Mouse (Mus musculus) midbrain, embryonic 15.5 days (tissue): ENCODE measurements around the gene Mis18a. TPM values are rescaled to one million over a fixed set of nuclear protein-coding genes. Genes with fewer than 3 reads are reported as not detected.

Experiments used
- ATAC-seq: fragments of 200-750 bp; cut with Nextera tagmentation; replicated peaks from 2 replicates; pipeline ENCODE4 v1.8.0; 2017; ENCODE audit warnings: moderate TSS enrichment
- H3K27ac ChIP-seq: fragments of 300-500 bp; sonication (generic); 2 replicates; pipeline ENCODE4 v1.5.1; 2015; ENCODE audit warnings: mild to moderate bottlenecking, inconsistent platforms
- H3K27me3 ChIP-seq: fragments of 300-500 bp; sonication (generic); replicated peaks from 2 replicates; pipeline ENCODE4 v1.6.1; 2015; ENCODE audit warnings: inconsistent platforms
- H3K36me3 ChIP-seq: fragments of 300-500 bp; sonication (generic); replicated peaks from 2 replicates; pipeline ENCODE4 v1.6.1; 2015; ENCODE audit warnings: inconsistent platforms
- H3K4me1 ChIP-seq: fragments of 300-500 bp; sonication (generic); 2 replicates; pipeline ENCODE4 v1.6.1; 2015; ENCODE audit warnings: inconsistent platforms
- H3K4me2 ChIP-seq: fragments of 300-500 bp; sonication (generic); 2 replicates; pipeline ENCODE4 v1.6.1; 2015; ENCODE audit warnings: inconsistent platforms, mild to moderate bottlenecking, moderate library complexity
- H3K4me3 ChIP-seq: fragments of 300-500 bp; sonication (generic); 2 replicates; pipeline ENCODE4 v1.5.1; 2015; ENCODE audit warnings: mild to moderate bottlenecking, inconsistent platforms
- H3K9ac ChIP-seq: fragments of 300-500 bp; sonication (generic); 2 replicates; pipeline ENCODE4 v1.6.1; 2015; ENCODE audit warnings: mild to moderate bottlenecking, inconsistent platforms
- H3K9me3 ChIP-seq: fragments of 300-500 bp; sonication (generic); 2 replicates; pipeline ENCODE4 v1.6.1; 2016; ENCODE audit warnings: inconsistent platforms
- WGBS: fragments of 180-500 bp; shearing (Covaris S2); methylation state at CpG from one replicate; pipeline ENCODE4 v1.1.7; 2015; ENCODE audit warnings: mixed read lengths; 5-methylcytosine and 5-hydroxymethylcytosine counted together
- polyA plus RNA-seq: library from polyadenylated mRNA; unstranded; fragments of >200 nt; fragmentation: Nextera tagmentation; extraction: Ambion mirVana; gene quantifications from 2 replicates; pipeline ENCODE4 v1.2.1, GENCODE M21; 2015

The Mis18a gene
- polyA plus RNA-seq, 1 experiment from 2014 or later = 28.7 TPM

- Histone ChIP-seq H3K4me2 (no peak within 1 kb of the TSS), H3K27me3 (no peaks in the 10 kb centered on the region), H3K4me1 (peaks cover 8% of the 10 kb centered on the region; the same call in 1 of the 2 replicates), H3K9ac (no peak within 1 kb of the TSS), H3K9me3 (no peaks in the 10 kb centered on the region), H3K4me3 (no peak within 1 kb of the TSS), H3K36me3 (no peaks in the 10 kb centered on the region), H3K27ac (no peak within 1 kb of the TSS)
- no peak for ATAC-seq
- 85% methylated on average over 26 of the region's 26 CpGs for WGBS
These were observed 11.1 kb upstream of the Mis18a start, which contains the start of gene Mrap for GRCm38 (mm10) chr16:90738092-90738956. Gene Mrap (plus strand): TSS chr16:90738207.

GRCm38 (mm10) chr16:90736672-90737270 is 9.6 kb upstream of the Mis18a start:
- no peaks in the 10 kb centered on the region; the same call in 1 of the 2 replicates for H3K9me3 ChIP-seq
- H3K4me3 ChIP-seq = no peak overlapping the region
- H3K4me2 ChIP-seq = no peak overlapping the region
- no peaks in the 10 kb centered on the region for H3K27me3 ChIP-seq
- H3K9ac ChIP-seq = no peak overlapping the region
- H3K36me3 ChIP-seq = no peaks in the 10 kb centered on the region
- 74% methylated on average over 10 of the region's 10 CpGs for WGBS
- no peak for ATAC-seq
- peaks cover 2% of the 10 kb centered on the region; the same call in 1 of the 2 replicates for H3K4me1 ChIP-seq
- H3K27ac ChIP-seq = no peak overlapping the region

GRCm38 (mm10) chr16:90735611-90736010 is 8.4 kb upstream of the Mis18a start:
- no peaks in the 10 kb centered on the region for H3K4me1 ChIP-seq
- ATAC-seq = no peak
- no peaks in the 10 kb centered on the region; the same call in 1 of the 2 replicates for H3K9me3 ChIP-seq
- no peak overlapping the region for H3K4me3 ChIP-seq
- H3K27me3 ChIP-seq = no peaks in the 10 kb centered on the region
- no peaks in the 10 kb centered on the region for H3K36me3 ChIP-seq
- H3K9ac ChIP-seq = no peak overlapping the region
- H3K4me2 ChIP-seq = no peak overlapping the region
- 81% methylated on average over 4 of the region's 4 CpGs for WGBS
- H3K27ac ChIP-seq = no peak overlapping the region

DNA sequence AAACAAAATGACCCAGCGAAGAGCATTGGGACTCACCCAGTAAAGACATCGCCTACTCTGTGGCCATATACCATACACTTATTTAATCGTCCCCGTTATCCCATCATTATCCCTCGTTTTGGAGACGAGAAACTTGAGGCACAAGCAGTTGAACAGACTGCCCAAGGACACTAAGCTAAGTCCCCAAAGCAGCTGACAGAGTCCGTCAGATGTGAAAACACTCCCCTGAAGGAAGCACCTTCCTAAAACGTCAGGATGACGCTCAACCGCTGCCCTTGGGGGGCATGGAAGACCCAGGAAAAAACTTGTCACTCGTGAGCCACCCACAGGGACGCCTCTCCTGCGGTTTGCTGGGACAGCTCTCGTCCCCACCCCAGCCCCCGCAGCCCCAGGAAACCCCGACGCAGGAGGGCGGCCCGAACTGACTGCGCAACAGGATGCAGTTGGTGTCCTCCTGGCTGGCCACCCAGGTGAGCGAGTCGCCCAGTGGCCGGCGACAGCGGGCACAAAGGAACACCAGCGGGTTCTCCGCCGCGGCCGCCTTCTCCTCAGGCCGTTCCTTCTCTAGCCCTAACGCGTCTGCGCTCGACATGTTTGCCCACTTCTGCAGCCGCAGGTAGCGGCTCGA is 490 bp downstream of the Mis18a start:
- no peak; the same call in 1 of the 2 replicates for ATAC-seq
- Histone ChIP-seq H3K27ac (no peak overlapping the region), H3K9me3 (no peaks in the 10 kb centered on the region), H3K9ac (peak overlapping the region; percentile 23; the same call in 1 of the 2 replicates), H3K4me1 (peaks cover 11% of the 10 kb centered on the region), H3K4me2 (peak overlapping the region; percentile 86), H3K4me3 (peak overlapping the region; percentile 63), H3K27me3 (no peaks in the 10 kb centered on the region), H3K36me3 (no peaks in the 10 kb centered on the region)
- WGBS = 5% methylated on average over 38 of the region's 38 CpGs

DNA sequence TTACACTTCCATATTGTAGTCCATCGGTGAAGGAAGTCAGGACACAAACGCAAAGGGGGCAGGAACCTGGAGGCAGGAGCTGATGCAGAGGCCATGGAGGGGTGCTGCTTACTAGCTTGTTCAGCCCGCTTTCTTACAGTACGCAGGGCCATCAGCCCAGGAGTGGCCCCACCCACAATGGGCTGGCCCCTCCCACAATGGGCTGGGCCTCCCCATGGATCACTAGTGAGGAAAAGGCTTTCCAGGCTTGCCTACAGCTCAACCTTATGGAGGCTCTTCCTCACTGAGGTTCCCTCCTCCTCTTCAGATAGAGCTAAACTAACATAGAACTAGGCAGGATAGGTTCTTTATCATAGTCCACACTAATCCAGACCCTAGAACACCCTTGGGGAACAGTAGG is 3.2 kb downstream of the Mis18a start:
- ATAC-seq = no peak
- no peak overlapping the region for H3K27ac ChIP-seq
- H3K4me3 ChIP-seq = no peak overlapping the region
- H3K4me1 ChIP-seq = peaks cover 11% of the 10 kb centered on the region
- no peak overlapping the region for H3K4me2 ChIP-seq
- no peak overlapping the region for H3K9ac ChIP-seq
- WGBS = 97% methylated on average over 4 of the region's 4 CpGs
- no peaks in the 10 kb centered on the region for H3K36me3 ChIP-seq
- no peaks in the 10 kb centered on the region for H3K27me3 ChIP-seq
- H3K9me3 ChIP-seq = no peaks in the 10 kb centered on the region

GRCm38 (mm10) chr16:90710313-90710712 is 16.9 kb downstream of the Mis18a start:
- Histone ChIP-seq H3K4me2 (peak overlapping the region; percentile 68), H3K9me3 (no peaks in the 10 kb centered on the region), H3K36me3 (no peaks in the 10 kb centered on the region), H3K4me3 (peak overlapping the region; percentile 34), H3K4me1 (peaks cover 43% of the 10 kb centered on the region), H3K9ac (peak overlapping the region; percentile 50), H3K27me3 (peaks cover 3% of the 10 kb centered on the region; the same call in 1 of the 2 replicates), H3K27ac (peak overlapping the region; percentile 90)
- 54% methylated on average over 12 of the region's 12 CpGs for WGBS
- no peak for ATAC-seq

- Histone ChIP-seq H3K4me3 (peak overlapping the region; percentile 34), H3K36me3 (no peaks in the 10 kb centered on the region), H3K27me3 (peaks cover 3% of the 10 kb centered on the region; the same call in 1 of the 2 replicates), H3K9ac (peak overlapping the region; percentile 50), H3K9me3 (no peaks in the 10 kb centered on the region), H3K27ac (peak overlapping the region; percentile 90), H3K4me1 (peaks cover 43% of the 10 kb centered on the region), H3K4me2 (peak overlapping the region; percentile 68)
- WGBS = 9% methylated on average over 17 of the region's 17 CpGs
- peak; percentile 94 for ATAC-seq
These were observed 17.4 kb downstream of the Mis18a start for GRCm38 (mm10) chr16:90709711-90710289.

- H3K27me3 ChIP-seq = no peaks in the 10 kb centered on the region
- WGBS = 62% methylated on average over 3 of the region's 3 CpGs
These were observed 20.9 kb downstream of the Mis18a start for GRCm38 (mm10) chr16:90706279-90706678.

DNA sequence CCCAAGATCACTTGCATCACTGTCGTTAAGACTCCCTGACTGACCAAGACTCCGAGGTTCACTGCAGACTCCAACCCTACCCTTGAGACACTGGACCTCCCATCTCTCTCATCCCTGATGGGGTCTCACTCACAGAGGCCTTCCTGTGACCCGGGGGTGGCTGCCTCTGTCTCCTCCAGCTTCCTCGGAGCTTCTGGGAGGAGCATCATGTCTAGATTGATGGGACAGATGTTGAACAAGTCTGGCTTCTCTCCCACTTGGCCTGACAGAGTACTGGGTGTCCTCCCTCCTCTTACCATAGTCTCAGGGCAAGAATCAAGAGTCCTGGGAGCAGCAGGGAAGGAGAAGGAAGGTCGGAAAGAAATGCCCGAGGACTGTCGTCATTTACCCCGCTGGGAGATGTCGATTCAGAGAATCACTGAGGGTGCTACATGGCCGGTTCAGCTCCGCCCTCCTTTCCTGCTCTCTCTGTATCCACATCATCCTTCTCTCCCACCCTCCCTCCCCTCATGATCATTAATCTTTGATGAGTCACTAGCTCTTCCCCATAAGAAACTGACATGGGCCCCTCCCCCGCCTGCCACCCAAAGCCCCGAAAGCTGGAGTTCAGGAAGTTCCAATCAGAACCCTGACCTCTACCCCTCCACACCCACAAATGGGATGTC is 22.9 kb downstream of the Mis18a start:
- Histone ChIP-seq H3K27me3 (no peaks in the 10 kb centered on the region), H3K9ac (no peak overlapping the region), H3K27ac (no peak overlapping the region), H3K9me3 (no peaks in the 10 kb centered on the region), H3K36me3 (no peaks in the 10 kb centered on the region), H3K4me2 (no peak overlapping the region), H3K4me1 (peaks cover 10% of the 10 kb centered on the region), H3K4me3 (no peak overlapping the region)
- ATAC-seq = no peak
- 86% methylated on average over 13 of the region's 13 CpGs for WGBS

More at GRCm38 (mm10) chr16:90706279-90706678, 20.9 kb downstream of the Mis18a start:
- no peak for ATAC-seq
- Histone ChIP-seq H3K4me3 (no peak overlapping the region), H3K9me3 (no peaks in the 10 kb centered on the region), H3K36me3 (no peaks in the 10 kb centered on the region), H3K27ac (no peak overlapping the region), H3K4me2 (no peak overlapping the region), H3K9ac (no peak overlapping the region), H3K4me1 (peaks cover 29% of the 10 kb centered on the region)

DNA sequence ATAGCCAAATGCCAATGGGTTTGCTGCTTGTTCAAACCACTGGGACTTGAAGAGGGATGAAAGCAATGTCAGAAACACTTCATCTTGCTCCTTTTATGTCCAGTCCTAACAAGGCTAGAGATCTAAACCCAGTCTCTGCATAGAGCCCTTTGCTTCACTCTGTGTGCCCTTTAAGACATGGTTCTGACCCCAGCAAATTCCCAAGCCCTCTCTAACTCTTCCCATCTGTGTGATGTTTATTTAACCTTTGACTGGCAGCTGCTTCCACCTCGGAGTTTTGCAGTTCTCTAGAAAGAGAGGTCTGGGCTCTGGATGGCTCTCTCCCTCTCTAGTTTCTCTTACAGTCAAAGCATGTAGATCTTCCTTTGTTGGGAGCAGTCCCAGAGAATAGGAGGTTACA is 23.6 kb downstream of the Mis18a start:
- H3K4me1 ChIP-seq = peaks cover 3% of the 10 kb centered on the region
- no peak overlapping the region for H3K27ac ChIP-seq
- 23% methylated on average over 1 of the region's 1 CpGs for WGBS
- no peaks in the 10 kb centered on the region for H3K27me3 ChIP-seq
- no peak for ATAC-seq
- H3K4me2 ChIP-seq = no peak overlapping the region
- no peaks in the 10 kb centered on the region for H3K36me3 ChIP-seq
- no peaks in the 10 kb centered on the region for H3K9me3 ChIP-seq
- no peak overlapping the region for H3K9ac ChIP-seq
- H3K4me3 ChIP-seq = no peak overlapping the region

GRCm38 (mm10) chr16:90701541-90701940 is 25.7 kb downstream of the Mis18a start:
- H3K9me3 ChIP-seq = no peaks in the 10 kb centered on the region
- no peak overlapping the region for H3K9ac ChIP-seq
- H3K27ac ChIP-seq = no peak overlapping the region
- no peaks in the 10 kb centered on the region for H3K36me3 ChIP-seq
- no peak overlapping the region for H3K4me3 ChIP-seq
- H3K4me1 ChIP-seq = 0 out of 2 replicates have a peak, but pooled peaks cover under 1% of the 10 kb centered on the region
- no peak for ATAC-seq
- H3K27me3 ChIP-seq = no peaks in the 10 kb centered on the region
- H3K4me2 ChIP-seq = no peak overlapping the region
- WGBS = 86% methylated on average over 2 of the region's 2 CpGs
